Comparison of ENCODE assay signal across 16 mouse cellular contexts in genomic region chr5:115190081-115190480, GRCm38 (mm10). TPM values are rescaled to one million over a fixed set of nuclear protein-coding genes. Genes with fewer than 3 reads are reported as not detected.
"Had no signal": no experiment of that assay in that cellular context is flagged by ENCODE, and none has a peak within 500 bp of the region (broad histone marks: within the 10 kb centered on the region; RNA-seq: fewer than 3 reads in every experiment).

No protein-coding gene starts in this region.

- H3K9ac ChIP-seq: kidney, embryonic 15.5 days; liver, embryonic 13.5 days; midbrain, embryonic 12.5 days; midbrain, embryonic 15.5 days had no signal

- H3K4me2 ChIP-seq: kidney, embryonic 15.5 days; liver, embryonic 13.5 days; midbrain, embryonic 12.5 days; midbrain, embryonic 15.5 days had no signal

- H3K4me3 ChIP-seq: kidney, embryonic 15.5 days; liver, embryonic 13.5 days; midbrain, embryonic 12.5 days; midbrain, embryonic 15.5 days had no signal

- DNase-seq: kidney, adult 8-10 months; kidney, postnatal 10 days; kidney, postnatal 36 days; layer of hippocampus, postnatal 36 days; liver, embryonic 13.5 days; lung, adult 2 months; lung, postnatal 14 days; lung, postnatal 4 days; thymus, adult 18-20 months; thymus, postnatal 36 days had no signal

- H3K9me3 ChIP-seq: kidney, embryonic 15.5 days; liver, embryonic 13.5 days; midbrain, embryonic 12.5 days; midbrain, embryonic 15.5 days had no signal

- H3K27ac ChIP-seq: kidney, embryonic 15.5 days; left cerebral cortex, adult 2 months; liver, embryonic 13.5 days; midbrain, embryonic 12.5 days; midbrain, embryonic 15.5 days had no signal

- H3K36me3 ChIP-seq: kidney, embryonic 15.5 days; liver, embryonic 13.5 days; midbrain, embryonic 12.5 days; midbrain, embryonic 15.5 days had no signal

- ATAC-seq: midbrain, embryonic 15.5 days had no signal

RNA-seq across cellular contexts. Expression of gene Cabp1, which starts 4.1 kb away (rescaled TPM):
- total RNA-seq: megakaryocyte progenitor cell, adult 5-6 weeks; megakaryocyte-erythroid progenitor cell, adult 5-6 weeks had no signal
- polyA plus RNA-seq: liver, embryonic 13.5 days had no signal
